8 mouse cellular contexts compared by ENCODE assay signal in the genomic region with DNA sequence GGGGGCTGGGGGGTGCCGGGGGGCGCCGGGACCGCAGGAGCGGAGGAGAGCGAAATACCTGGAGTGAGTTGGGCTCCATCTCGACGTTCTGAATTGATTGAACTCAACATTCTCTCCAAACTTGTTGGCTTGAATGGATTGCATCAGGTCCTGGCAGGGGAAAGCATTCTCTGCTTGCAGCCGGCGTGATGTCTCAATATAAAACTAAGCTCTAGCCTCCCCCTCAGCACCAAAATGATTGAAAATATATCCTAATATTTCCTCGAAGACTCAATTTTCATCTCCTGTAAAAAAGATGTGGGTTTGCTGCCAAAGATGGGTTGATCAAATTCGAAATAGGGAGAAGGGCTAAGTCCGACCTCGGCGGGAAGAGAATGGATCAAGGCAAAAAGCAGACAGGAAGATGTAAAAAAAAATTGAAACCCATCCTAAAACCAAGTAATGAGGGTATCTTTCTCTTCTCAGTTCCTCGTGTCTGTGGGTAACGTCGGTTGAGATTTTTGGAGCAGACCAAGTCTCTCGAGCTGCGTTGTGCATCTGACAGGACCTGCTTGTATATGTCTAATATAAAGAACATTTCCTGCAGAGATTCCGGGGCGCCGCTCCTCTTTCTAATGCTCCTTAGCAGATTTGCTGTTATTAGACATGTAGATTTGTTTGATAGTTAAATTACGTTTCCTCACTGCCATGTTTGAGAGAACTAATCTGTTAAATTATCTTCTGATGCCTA. TPM values are rescaled to one million over a fixed set of nuclear protein-coding genes. Genes with fewer than 3 reads are reported as not detected.
A peak's percentile ranks its signal among the peaks of the same experiment; 100 is the strongest.
DNase-seq lines count a peak whose midpoint lies in the region; ATAC-seq and TF ChIP-seq lines count a peak whose summit lies in the region.

A gene (minus strand): TSS at position 109 of the 730 bp plus-strand sequence.

- peaks cover 6% of the 10 kb centered on the region; the same call in 1 of the 2 replicates for H3K36me3 ChIP-seq in embryonic facial prominence, embryonic 10.5 days (replicated peaks)
- H3K36me3 ChIP-seq in heart, embryonic 12.5 days: peaks cover 4% of the 10 kb centered on the region; the same call in 1 of the 2 replicates
- H3K36me3 ChIP-seq in kidney, embryonic 16.5 days (ENCODE audit: insufficient read depth, low read length): 0 out of 2 replicates have a peak, but pooled peaks cover 4% of the 10 kb centered on the region
- no peaks in the 10 kb centered on the region for H3K36me3 ChIP-seq in liver, adult 2 months (ENCODE audit: control insufficient read depth, insufficient read depth, low read length)
- H3K36me3 ChIP-seq in myocyte (ENCODE audit: control insufficient read depth, insufficient read depth): peaks cover 9% of the 10 kb centered on the region

- peaks cover 55% of the 10 kb centered on the region for H3K4me1 ChIP-seq in embryonic facial prominence, embryonic 10.5 days
- H3K4me1 ChIP-seq in heart, embryonic 12.5 days (replicated peaks): peaks cover 15% of the 10 kb centered on the region
- H3K4me1 ChIP-seq in kidney, embryonic 16.5 days (ENCODE audit: insufficient read depth, low read length): peaks cover 41% of the 10 kb centered on the region
- H3K4me1 ChIP-seq in liver, adult 2 months (ENCODE audit: control insufficient read depth, insufficient read depth, low read length): peaks cover 10% of the 10 kb centered on the region; the same call in 1 of the 2 replicates

- H3K4me2 ChIP-seq in heart, embryonic 12.5 days: peak within 1 kb of the TSS; percentile 91
- H3K4me2 ChIP-seq in kidney, embryonic 16.5 days (replicated peaks; ENCODE audit: low read depth, low read length): peak within 1 kb of the TSS; percentile 81
- peak within 1 kb of the TSS; percentile 88 for H3K4me2 ChIP-seq in myocyte (ENCODE audit: low read depth)

- H3K27me3 ChIP-seq in embryonic facial prominence, embryonic 10.5 days (replicated peaks; ENCODE audit: low read depth, poor library complexity, severe bottlenecking): peaks cover 19% of the 10 kb centered on the region; the same call in 1 of the 2 replicates
- no peaks in the 10 kb centered on the region for H3K27me3 ChIP-seq in heart, embryonic 12.5 days (replicated peaks)
- no peaks in the 10 kb centered on the region for H3K27me3 ChIP-seq in kidney, embryonic 16.5 days (ENCODE audit: insufficient read depth, low read length)
- no peaks in the 10 kb centered on the region for H3K27me3 ChIP-seq in liver, adult 2 months (ENCODE audit: control insufficient read depth, insufficient read depth, low read length)
- no peaks in the 10 kb centered on the region for H3K27me3 ChIP-seq in myocyte (ENCODE audit: control insufficient read depth, insufficient read depth, insufficient read length)

- peak; percentile 79 for DNase-seq in 3T3-L1 (ENCODE audit: low read depth, low spot score)
- DNase-seq in embryonic facial prominence, embryonic 10.5 days (ENCODE audit: low spot score): peak; percentile 70
- DNase-seq in liver, adult 2 months (ENCODE audit: extremely low read depth, low read depth, low spot score): peak; percentile 85
- DNase-seq in testis, postnatal 14 days (ENCODE audit: low spot score): peak; percentile 63

- H3K27ac ChIP-seq in embryonic facial prominence, embryonic 10.5 days (replicated peaks): peak within 1 kb of the TSS; percentile 91
- peak within 1 kb of the TSS; percentile 86 for H3K27ac ChIP-seq in heart, embryonic 12.5 days (ENCODE audit: poor library complexity, severe bottlenecking)
- peak within 1 kb of the TSS; percentile 97 for H3K27ac ChIP-seq in kidney, embryonic 16.5 days (ENCODE audit: low read length)
- peak within 1 kb of the TSS; percentile 97 for H3K27ac ChIP-seq in liver, adult 2 months (replicated peaks; ENCODE audit: insufficient read depth, low read depth, low read length)

- H3ac ChIP-seq in myocyte (ENCODE audit: control insufficient read depth, insufficient read length): no peak within 1 kb of the TSS

- H3K79me2 ChIP-seq in liver, adult 2 months (ENCODE audit: control insufficient read depth, insufficient read depth, low read length): no peaks in the 10 kb centered on the region
- H3K79me2 ChIP-seq in myocyte (ENCODE audit: control insufficient read depth, insufficient read depth): peaks cover 23% of the 10 kb centered on the region

- no peak for ATAC-seq in activated CD4-positive, CD25-positive, alpha-beta regulatory T cell, adult 4 months
- ATAC-seq in heart, embryonic 12.5 days (ENCODE audit: insufficient number of reproducible peaks, low FRiP score): no peak
- ATAC-seq in kidney, embryonic 16.5 days (ENCODE audit: low FRiP score, low TSS enrichment): no peak

- TF ChIP-seq CTCF in liver, adult 2 months (IDR thresholded peaks at IDR 0.05; ENCODE audit: low read depth, low read length): no peak

- no peaks in the 10 kb centered on the region for H3K9me3 ChIP-seq in embryonic facial prominence, embryonic 10.5 days
- H3K9me3 ChIP-seq in heart, embryonic 12.5 days (replicated peaks): no peaks in the 10 kb centered on the region
- H3K9me3 ChIP-seq in kidney, embryonic 16.5 days (ENCODE audit: low read length): no peaks in the 10 kb centered on the region

- WGBS in embryonic facial prominence, embryonic 10.5 days: under 1% methylated on average over 24 of the region's 24 CpGs
- WGBS in heart, embryonic 12.5 days: under 1% methylated on average over 24 of the region's 24 CpGs
- WGBS in kidney, embryonic 16.5 days: under 1% methylated on average over 24 of the region's 24 CpGs
- WGBS in liver, adult 2 months: under 1% methylated on average over 24 of the region's 24 CpGs

- H3K9ac ChIP-seq in heart, embryonic 12.5 days: peak within 1 kb of the TSS; percentile 71
- peak within 1 kb of the TSS; percentile 71 for H3K9ac ChIP-seq in kidney, embryonic 16.5 days (replicated peaks; ENCODE audit: low read length)
- peak within 1 kb of the TSS; percentile 87 for H3K9ac ChIP-seq in liver, adult 2 months (ENCODE audit: low read depth, low read length)

- H3K4me3 ChIP-seq in embryonic facial prominence, embryonic 10.5 days: peak within 1 kb of the TSS; percentile 77
- H3K4me3 ChIP-seq in heart, embryonic 12.5 days: peak within 1 kb of the TSS; percentile 88
- H3K4me3 ChIP-seq in kidney, embryonic 16.5 days (ENCODE audit: low read length): peak within 1 kb of the TSS; percentile 68
- H3K4me3 ChIP-seq in liver, adult 2 months (ENCODE audit: insufficient read depth, low read depth, low read length): peak within 1 kb of the TSS; percentile 60
- H3K4me3 ChIP-seq in myocyte: peak within 1 kb of the TSS; percentile 77

- 0 out of 2 replicates have a peak, but pooled peaks have one; percentile 23 for TF ChIP-seq POLR2A in liver, adult 2 months (IDR thresholded peaks at IDR 0.05; ENCODE audit: extremely low read depth, insufficient read depth, low read length)
- peak; percentile 58 for TF ChIP-seq POLR2A in myocyte (IDR thresholded peaks at IDR 0.05; ENCODE audit: insufficient read length, low read depth)

TF ChIP-seq in myocyte, 11 proteins besides CTCF, POLR2A, EP300 and RAD21:
- TF ChIP-seq POLR2AphosphoS2 (IDR thresholded peaks at IDR 0.05; ENCODE audit: insufficient read length, low read depth): peak; percentile 70
- no peak for TF ChIP-seq USF1 (IDR thresholded peaks at IDR 0.05; ENCODE audit: low read depth)

RNA-seq across cellular contexts. Expression of the gene that starts here (rescaled TPM):
- polyA plus RNA-seq in activated CD4-positive, CD25-positive, alpha-beta regulatory T cell, adult 4 months (2017; shearing (Covaris generic)): 10 to 100 TPM; 42.4 to 46.4 TPM
- polyA plus RNA-seq in embryonic facial prominence, embryonic 10.5 days (2016; fragmentation: Nextera tagmentation; extraction: Ambion mirVana): 13.9 and 19.7 TPM in 2 replicates
- 18.9 and 19.3 TPM in 2 replicates for polyA plus RNA-seq in heart, embryonic 12.5 days (2016; fragmentation: Nextera tagmentation; extraction: Ambion mirVana)
- 34.0 and 41.4 TPM in 2 replicates for polyA plus RNA-seq in kidney, embryonic 16.5 days (2015; fragmentation: Nextera tagmentation; extraction: Ambion mirVana)
- total RNA-seq in liver, adult 2 months (2014; rRNA removed): 13.6 and 20.9 TPM in 2 replicates
- 7.3 and 11.6 TPM in 2 replicates for polyA plus RNA-seq in liver, adult 2 months (2012; rRNA removed)
- polyA plus RNA-seq in myocyte (2012; fragmentation: generic; extraction: Trizol): 7.7 TPM
